Mouse (Mus musculus) lung, adult 2 months (tissue): Measurements from ENCODE around the gene Wnt9a. TPM values are rescaled to one million over a fixed set of nuclear protein-coding genes. Genes with fewer than 3 reads are reported as not detected.

Source experiments
- DNase-seq: peaks from one replicate; pipeline ENCODE4 v3.0.0; 2022
- H3K4me1 ChIP-seq: fragments of 200-500 bp; 2 replicates; pipeline ENCODE4 v1.6.1; 2011; ENCODE audit warnings: low read length; ENCODE audit not compliant: control insufficient read depth, insufficient read depth
- H3K4me3 ChIP-seq: fragments of 200-500 bp; replicated peaks from 2 replicates; pipeline ENCODE3; 2011; ENCODE audit warnings: low read depth, mild to moderate bottlenecking, control low read depth, low read length; ENCODE audit errors: extremely low read depth
- CTCF ChIP-seq: fragments of 200-500 bp; IDR thresholded peaks from 2 replicates; pipeline ENCODE4 v1.5.1; 2011; ENCODE audit warnings: mild to moderate bottlenecking, low read length, control low read depth; ENCODE audit not compliant: insufficient read depth
- POLR2A ChIP-seq: fragments of 200-500 bp; IDR thresholded peaks from 2 replicates; pipeline ENCODE4 v1.6.1; 2011; ENCODE audit warnings: low read depth, mild to moderate bottlenecking, control low read depth, low read length, borderline replicate concordance; ENCODE audit errors: extremely low read depth
- WGBS: fragments of 180-500 bp; shearing (Covaris S2); methylation state at CpG from one replicate; pipeline ENCODE4 v1.1.7; 2018; 5-methylcytosine and 5-hydroxymethylcytosine counted together
- polyA plus RNA-seq: library from polyadenylated mRNA; depleted of rRNA; stranded (reverse); fragments of >200 nt; gene quantifications from 2 replicates; pipeline ENCODE4 v1.2.3, GENCODE M21; 2012; rRNA removed

Wnt9a gene
- polyA plus RNA-seq, 1 experiment = 6.9 TPM

DNA sequence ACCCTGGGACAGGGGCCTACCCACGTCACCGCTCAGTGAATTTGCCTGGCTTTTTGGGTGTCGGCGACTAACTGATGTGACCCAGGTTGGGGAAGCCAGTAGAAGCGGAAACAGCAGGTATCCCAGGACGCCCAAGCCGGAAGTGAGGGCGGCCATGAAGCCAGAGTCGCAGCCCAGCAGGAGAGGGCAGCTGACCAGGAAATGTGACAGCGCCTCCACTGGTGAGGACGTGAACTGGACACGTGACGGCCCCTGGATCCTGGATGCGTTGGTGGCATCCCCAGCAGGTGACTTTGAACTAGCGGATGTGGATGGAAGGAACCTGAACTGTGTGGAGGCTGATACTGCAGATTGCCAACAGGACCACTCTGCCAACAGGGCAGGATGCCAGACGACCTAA, 68.7 kb downstream of the Wnt9a start, which contains the start of gene Prss38:
Prss38 (minus strand) TSS at position 183 of the 400 bp plus-strand sequence.
- no peaks in the 10 kb centered on the region for H3K4me1 ChIP-seq
- WGBS = 83% methylated on average over 16 of the region's 16 CpGs
- TF ChIP-seq CTCF (no peak), POLR2A (no peak)
- no peak for DNase-seq
- no peak within 1 kb of the TSS for H3K4me3 ChIP-seq

DNA sequence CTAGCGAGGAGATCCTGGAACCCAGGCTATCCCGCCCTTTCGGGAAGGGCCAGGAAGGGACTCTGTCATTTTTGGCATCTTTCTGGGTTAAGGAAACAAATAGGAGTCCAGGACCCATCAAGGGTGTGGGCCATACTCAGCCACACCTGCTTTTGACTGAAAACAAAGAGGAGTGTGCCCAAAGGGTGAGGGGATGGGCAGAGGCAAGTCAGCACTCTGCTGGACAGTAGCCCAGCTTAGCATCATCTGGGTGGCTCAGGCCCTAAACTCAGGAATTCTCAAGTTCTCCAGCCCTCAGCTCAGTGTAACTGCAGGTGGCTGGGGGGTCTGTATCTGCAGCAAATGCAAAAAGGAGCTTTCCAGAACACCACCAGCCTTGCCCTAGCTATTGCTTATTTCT, 71.3 kb downstream of the Wnt9a start:
- Histone ChIP-seq H3K4me3 (no peak overlapping the region), H3K4me1 (no peaks in the 10 kb centered on the region)
- 68% methylated on average over 3 of the region's 3 CpGs for WGBS
- TF ChIP-seq CTCF = no peak
- no peak for TF ChIP-seq POLR2A
- DNase-seq = no peak

DNA sequence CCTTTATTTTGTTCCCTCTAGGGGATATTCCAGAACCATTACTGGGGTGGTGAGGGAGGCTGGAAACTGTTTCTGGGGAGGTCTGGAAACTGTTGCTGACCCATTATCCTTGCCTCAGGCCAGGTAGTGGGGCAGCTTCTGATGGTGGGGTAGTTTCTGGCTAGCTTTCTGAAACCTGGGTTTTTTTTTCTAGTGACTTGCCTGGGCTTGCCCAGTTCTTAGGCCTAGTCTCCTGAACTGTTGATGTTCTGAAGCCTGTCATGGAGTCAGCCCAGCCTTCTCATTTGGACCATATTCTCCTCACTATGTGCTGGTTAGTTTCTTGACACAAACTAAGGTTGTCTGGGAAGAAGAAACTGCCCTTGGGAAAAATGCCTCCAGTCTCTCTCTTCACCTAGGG, 72.8 kb downstream of the Wnt9a start:
- TF ChIP-seq CTCF = no peak
- TF ChIP-seq POLR2A = no peak
- Histone ChIP-seq H3K4me1 (0 out of 2 replicates have a peak, but pooled peaks cover 3% of the 10 kb centered on the region), H3K4me3 (no peak overlapping the region)
- DNase-seq = no peak

Other genes starting within 250 kb of the Wnt9a start
- 5.3 and 19.0 TPM in 2 replicates for gene Obscn, start 170.5 kb upstream of the Wnt9a start, polyA plus RNA-seq
- gene Iba57, start 143.2 kb upstream of the Wnt9a start, polyA plus RNA-seq = 3.7 and 3.9 TPM in 2 replicates
- 1.7 and 3.5 TPM in 2 replicates for gene Gjc2, start 123.7 kb upstream of the Wnt9a start, polyA plus RNA-seq
- gene Guk1, start 114.7 kb upstream of the Wnt9a start, polyA plus RNA-seq = 100 and 126 TPM in 2 replicates
- 26.0 and 27.0 TPM in 2 replicates for gene Mrpl55, start 104.4 kb upstream of the Wnt9a start, polyA plus RNA-seq
- 23.5 and 29.2 TPM in 2 replicates for gene 2310033P09Rik, start 98.6 kb upstream of the Wnt9a start, polyA plus RNA-seq
- 525 and 566 TPM in 2 replicates for gene Arf1, start 78.7 kb upstream of the Wnt9a start, polyA plus RNA-seq
- gene Wnt3a, start 16.2 kb upstream of the Wnt9a start, polyA plus RNA-seq = 9.4 and 15.4 TPM in 2 replicates
- not detected in 2 replicates for gene Prss38, start 68.7 kb downstream of the Wnt9a start, polyA plus RNA-seq
- gene Jmjd4, start 143.1 kb downstream of the Wnt9a start, polyA plus RNA-seq = 5.0 and 5.5 TPM in 2 replicates
- gene Snap47, start 144.3 kb downstream of the Wnt9a start, polyA plus RNA-seq = 36.8 and 49.7 TPM in 2 replicates
- gene Zfp867, start 165.5 kb downstream of the Wnt9a start, polyA plus RNA-seq = 0.45 and 0.97 TPM in 2 replicates
- 12.7 and 12.9 TPM in 2 replicates for gene Zkscan17, start 219.8 kb downstream of the Wnt9a start, polyA plus RNA-seq
- 1.6 and 2.2 TPM in 2 replicates for gene Nlrp3, start 234.6 kb downstream of the Wnt9a start, polyA plus RNA-seq